Mouse (Mus musculus) liver, adult (tissue): ENCODE data around the gene Prpf18.
A peak's percentile ranks its signal among the peaks of the same experiment; 100 is the strongest.

ENCODE experiments used
- GATA4 ChIP-seq: IDR thresholded peaks from 2 replicates; pipeline ENCODE4 v1.6.1; 2014; ENCODE audit warnings: mild to moderate bottlenecking, low read length; ENCODE audit not compliant: insufficient replicate concordance

The Prpf18 gene

DNA sequence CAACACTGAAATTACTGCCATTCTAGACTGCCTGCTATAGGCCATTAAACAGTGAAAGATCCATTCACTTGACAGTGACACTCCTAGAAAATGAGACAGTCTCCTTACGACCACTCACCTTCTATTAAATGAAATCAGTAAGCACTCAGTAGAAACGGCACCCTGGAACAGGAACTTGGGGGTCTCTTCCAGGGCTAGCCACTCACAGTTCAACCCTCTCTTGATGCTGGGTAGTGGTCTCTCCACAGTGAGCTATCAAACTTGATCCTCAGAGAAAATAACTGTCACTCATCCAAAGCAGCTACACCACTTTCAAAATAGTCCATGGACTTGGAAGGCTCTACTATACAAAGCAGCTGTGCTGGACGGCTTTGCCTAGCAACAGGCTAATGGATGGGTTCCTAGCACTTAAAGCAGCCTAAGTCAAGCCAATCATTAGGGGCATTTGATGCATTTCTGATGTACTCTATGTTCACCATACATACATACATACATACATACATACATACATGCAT is 30.4 kb downstream of the Prpf18 start:
- TF ChIP-seq GATA4 = no peak

DNA sequence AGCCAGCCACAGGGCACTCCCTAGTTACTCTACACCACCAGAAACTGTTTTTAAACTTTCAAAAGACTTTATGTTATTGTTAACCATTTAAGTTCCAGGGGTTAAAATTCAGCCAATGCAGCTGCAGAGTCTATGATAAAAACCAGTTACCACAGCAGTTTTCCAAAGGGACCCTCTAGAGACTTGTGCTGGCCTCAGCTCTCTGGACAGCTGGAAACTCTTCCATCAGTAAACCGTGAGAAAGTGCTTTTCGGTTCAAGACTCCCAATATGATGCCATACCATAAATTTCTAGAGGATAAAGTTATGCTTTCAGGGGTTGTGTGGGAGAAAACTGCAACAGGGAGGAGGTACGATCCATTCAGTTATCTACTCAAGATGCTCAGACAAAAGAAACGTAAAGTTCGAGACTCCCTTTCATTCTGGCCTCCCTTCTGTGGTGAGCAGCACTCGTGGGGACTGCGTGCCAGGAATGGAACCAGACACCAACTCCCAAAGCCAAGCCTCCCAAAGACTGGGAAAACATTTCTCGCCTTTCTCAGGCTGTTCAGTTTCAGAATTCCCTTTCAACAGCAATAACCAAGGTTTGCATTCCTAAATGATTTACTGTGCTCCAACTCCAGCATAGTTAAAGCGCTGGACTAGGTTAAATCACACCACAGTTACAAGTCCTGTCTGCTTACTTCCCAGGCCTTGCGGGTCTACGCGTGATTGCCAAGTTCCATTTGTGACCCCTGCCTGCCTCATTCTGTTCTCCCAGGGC is 31.1 kb downstream of the Prpf18 start:
- TF ChIP-seq GATA4 = no peak

DNA sequence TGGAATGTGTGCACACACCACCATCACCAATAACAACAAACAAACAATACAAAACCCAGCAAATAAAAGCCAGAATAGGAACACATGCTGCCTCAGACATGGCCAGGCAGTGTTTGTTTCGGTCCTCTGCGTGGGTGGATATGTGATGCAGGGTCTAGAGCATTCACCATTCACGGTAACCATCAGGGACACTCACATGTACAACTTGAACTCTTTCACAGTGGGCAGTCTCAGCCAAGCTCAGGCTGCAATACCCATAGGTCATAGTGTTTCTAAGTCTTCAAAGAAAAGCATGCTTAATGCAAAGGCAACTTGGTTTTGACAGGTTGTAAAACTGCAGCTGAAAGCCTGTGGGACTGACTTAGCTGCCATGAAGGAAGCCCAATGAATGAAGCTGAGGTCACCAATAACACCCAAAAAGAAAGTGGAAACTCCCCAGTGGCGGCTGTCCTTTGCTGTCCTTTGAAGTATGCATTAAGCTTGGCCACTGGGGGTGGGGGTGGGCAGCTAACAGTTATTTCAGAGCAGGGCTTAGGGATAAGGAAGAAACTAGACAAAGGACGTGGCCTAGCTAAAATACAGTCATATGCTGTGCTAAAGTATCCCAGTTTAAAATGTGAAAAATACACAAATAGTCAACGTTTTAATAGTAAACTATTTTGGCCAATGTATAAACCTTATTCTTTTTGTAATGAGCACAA is 31.9 kb downstream of the Prpf18 start:
- no peak for TF ChIP-seq GATA4

DNA sequence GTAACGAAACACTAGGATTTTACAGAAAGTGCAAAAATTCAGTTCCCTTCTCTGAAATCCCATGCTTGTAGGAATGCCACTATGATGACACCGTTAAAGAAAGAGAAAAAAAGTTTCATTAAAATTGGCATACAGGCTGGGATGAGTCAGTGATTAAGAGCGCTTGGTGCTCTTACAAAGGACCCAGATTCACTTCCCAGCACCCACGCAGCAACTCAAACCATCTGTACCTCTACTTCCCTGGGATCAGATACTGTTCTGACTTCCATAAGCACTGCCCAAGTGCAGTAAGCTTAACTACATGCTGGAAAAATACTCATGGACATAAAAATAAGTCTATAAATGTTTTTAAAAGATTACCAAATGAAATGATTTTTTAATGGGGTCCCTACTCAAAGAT is 34.9 kb downstream of the Prpf18 start:
- TF ChIP-seq GATA4 = no peak

DNA sequence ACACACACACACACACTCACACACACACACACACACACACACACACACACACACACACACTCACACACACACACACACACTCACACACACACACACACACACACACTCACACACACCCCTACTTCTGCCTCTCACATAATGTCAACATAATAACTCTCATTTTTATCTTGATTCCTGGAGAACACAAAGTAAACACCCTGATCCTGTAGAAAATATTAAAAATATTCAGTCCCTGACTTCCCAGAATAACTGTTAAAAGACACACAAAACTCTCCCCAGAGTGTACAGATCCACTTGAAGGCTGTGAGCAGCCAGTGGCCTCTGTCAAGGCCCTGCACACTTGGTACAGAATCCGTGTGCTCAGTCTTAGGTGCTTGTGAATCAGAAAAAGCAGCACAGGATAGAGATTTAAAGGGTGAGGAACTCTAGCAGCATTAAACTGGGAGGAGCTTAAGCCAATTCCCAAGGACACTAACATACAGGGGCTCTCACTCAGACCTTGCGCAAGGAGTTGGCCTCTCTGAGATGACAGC is 36.8 kb downstream of the Prpf18 start:
- no peak for TF ChIP-seq GATA4

DNA sequence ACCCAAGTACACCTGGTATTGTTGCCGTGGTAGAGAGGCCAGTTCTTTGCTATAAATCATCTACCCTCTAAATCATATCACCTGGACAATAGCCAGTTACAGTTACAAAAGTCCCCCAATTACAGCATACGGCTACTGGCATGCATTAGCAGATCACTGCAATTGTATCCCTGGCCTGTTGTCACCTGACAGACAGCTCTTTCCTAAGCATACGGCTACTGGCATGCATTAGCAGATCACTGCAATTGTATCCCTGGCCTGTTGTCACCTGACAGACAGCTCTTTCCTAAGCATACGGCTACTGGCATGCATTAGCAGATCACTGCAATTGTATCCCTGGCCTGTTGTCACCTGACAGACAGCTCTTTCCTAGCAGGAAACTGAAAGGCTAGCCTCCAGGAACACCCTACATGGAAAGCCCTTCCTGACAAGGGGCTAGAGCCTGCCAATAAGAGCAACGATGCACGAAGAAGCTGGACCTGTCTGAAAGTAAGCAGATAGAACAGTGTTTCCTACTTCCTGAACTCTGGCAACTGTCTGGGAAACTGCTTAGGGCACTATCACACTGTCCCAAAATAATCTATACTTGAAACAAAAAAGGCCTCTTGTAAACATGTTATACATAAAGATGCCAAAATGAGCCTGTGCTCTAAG is 37.5 kb downstream of the Prpf18 start:
- 0 out of 2 replicates have a peak, but pooled peaks have one; percentile 18 for TF ChIP-seq GATA4

DNA sequence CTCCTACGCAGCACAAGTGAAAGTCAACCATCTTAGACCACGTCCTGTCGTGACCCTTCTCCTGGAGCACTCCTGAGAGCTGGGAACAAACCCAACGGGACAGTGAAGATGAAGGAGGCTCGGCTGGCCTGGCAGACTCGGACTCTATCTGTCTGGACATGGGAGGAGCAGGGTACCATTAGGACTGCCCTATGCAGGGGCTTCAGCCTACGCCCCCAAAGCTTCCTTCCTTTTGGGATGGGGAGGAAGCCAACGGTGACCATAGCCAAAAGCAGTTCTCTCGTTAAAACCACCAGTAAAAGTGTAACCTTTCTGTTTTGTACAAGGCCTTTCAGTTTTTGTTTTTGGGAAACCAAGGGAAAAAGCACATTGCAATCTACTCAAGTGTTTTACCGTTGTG is 40.2 kb downstream of the Prpf18 start:
- no peak for TF ChIP-seq GATA4

DNA sequence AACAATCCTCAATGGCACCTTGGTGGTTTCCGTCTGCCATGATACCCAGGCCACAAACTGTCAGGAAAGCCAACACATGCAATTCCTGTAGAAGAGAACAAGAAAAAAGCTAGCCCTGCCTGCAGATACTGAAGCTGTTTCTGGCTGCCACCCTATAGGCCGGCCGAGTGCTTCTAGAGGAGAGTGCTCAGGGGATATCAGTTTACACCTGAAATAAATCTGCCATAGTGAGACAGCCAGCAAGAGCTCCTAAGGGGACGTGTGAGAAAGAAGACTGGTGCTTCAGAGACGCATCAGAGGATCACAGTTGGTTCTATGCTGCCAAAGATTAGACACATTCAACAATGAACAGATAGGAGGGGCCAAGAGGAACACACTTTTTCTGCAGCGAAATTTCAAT is 40.6 kb downstream of the Prpf18 start:
- TF ChIP-seq GATA4 = no peak

DNA sequence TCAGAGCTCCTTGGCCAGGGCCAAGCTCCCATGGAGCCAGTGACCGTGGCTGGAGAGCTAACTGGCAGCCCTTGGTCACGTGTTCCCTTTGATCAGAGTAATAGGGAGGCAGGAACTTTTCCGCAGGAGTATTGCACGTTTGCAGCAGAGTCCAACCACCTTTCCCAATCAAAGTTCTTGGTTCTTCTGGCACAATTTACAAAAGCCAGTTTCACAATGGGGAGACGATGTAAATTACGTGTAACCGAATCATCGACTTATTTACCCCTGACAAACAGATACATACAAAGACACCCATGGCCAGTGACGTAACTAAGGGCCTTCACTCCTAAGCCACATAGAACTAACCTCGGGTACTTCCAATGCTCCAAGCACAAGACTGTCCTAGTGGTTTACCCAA is 42.5 kb downstream of the Prpf18 start:
- TF ChIP-seq GATA4 = no peak

DNA sequence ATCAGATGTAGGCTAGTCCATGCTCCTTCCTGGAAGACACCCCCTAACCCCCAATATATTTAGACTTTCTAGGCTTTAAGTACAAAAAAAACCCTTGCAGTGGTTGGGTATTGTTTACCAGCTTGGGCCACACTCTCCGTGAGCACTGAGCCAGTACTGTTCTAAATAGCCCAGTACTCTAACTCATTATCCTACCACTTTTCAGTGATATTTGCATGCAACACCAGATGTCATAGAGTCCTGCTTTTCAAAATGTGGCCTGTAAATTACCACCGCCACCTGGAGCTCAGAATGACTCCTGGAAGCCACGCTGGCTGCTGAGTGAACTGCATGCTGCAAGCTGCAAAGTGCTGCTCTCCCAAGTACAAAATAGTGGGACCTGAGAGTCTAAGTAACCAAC is 43.7 kb downstream of the Prpf18 start:
- no peak for TF ChIP-seq GATA4

DNA sequence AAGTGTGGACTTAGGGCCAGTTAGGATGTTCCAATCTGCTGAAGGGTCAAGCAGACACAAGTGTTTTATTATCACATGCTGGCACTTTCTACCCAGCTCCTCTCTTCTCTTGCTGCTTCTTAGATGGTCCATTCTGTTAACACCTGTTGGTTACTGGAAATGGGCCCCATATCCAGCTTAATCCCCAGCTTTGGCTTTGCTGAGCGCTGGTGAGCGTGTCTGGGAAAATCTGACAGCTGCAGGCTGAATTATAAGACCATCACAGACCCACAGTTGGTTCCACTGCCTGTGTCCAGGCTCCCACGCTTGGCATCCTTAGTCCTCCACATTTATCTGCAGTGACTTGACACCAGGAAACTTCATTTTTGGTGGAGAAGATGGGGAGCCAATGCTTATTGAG is 45.4 kb downstream of the Prpf18 start:
- TF ChIP-seq GATA4 = no peak

DNA sequence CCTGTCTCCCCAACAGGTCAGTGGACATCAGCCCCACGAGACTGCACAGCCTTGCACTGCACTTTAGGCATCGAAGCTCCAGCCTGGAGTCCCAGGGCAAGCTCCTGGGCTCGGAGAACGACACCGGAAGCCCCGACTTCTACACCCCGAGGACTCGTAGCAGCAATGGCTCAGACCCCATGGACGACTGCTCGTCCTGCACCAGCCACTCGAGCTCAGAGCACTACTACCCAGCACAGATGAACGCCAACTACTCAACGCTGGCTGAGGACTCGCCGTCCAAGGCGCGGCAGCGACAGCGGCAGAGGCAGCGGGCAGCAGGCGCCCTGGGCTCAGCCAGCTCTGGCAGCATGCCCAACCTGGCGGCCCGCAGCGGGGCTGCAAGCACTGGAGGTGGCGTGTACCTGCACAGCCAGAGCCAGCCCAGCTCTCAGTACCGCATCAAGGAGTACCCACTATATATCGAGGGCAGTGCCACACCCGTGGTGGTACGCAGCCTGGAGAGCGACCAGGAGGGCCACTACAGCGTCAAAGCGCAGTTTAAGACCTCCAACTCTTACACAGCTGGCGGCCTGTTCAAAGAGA is 48.5 kb downstream of the Prpf18 start:
- TF ChIP-seq GATA4 = no peak

DNA sequence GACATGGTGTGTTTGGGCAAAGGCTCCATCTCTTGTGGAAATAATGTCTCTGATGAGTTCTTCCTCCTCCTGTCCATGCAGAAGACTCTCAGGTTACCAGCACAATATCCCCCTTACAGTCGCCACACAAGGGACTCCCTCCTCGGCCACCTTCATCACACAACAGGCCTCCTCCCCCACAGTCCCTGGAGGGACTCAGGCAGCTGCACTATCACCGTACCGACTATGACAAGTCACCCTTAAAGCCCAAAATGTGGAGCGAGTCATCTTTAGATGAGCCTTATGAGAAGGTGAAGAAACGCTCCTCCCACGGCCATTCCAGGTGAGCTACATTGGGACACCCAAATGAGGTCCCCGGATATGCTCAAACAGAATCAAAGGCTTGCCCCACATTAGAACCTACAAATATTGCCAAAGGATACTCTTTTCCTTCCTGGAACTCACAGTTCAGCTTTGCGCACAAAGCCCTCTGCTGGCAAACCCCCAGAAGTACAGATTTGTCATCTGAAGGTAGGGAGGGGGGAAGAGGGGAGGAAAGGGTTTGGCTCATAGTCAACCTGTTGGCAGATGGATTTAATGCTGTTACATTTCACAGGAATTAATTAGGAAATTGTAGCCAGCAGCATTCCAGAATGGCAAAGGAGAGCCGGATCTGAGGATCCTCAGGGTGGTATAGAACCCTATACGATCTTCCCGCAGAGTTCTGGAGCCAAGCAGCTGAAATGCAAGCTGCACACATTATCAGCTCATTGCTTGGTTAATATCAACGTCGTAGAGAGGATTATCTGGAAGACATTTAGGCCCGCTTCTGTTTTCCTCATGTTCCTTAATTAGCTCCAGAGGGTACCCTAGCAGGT is 50.7 kb downstream of the Prpf18 start:
- TF ChIP-seq GATA4 = no peak

DNA sequence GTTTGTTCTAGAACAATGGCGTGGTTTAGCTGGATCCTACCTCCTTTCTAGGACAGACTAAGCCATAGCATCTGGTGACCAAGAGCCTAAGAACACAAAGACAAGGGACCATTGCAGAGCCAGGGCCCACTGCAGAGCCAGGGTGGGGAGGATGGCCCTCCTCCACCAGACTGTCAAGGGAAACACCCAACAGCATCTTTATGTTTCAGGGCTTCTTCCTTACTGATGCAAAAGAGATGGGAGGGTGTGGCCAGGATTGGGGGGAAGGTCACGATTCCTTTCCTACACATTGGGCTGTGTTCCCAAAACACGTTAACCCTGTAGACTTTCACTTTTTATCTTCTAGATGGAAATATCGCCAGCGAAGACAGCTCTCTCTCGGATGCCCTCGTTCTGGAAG is 54.9 kb downstream of the Prpf18 start:
- no peak for TF ChIP-seq GATA4
